Mouse (Mus musculus): ENCODE measurements around the gene Tmem174. TPM values are rescaled to one million over a fixed set of nuclear protein-coding genes. Genes with fewer than 3 reads are reported as not detected.

The Tmem174 gene
- polyA plus RNA-seq, 1 experiment from 2014 or later, result not detected

- H3K36me3 ChIP-seq (ENCODE audit: control insufficient read depth, insufficient read depth, low read length), result no peaks in the 10 kb centered on the region
- ATAC-seq (ENCODE audit: insufficient number of reproducible peaks, insufficient read depth, low FRiP score, low read depth), result no peak
- H3K27me3 ChIP-seq (ENCODE audit: control insufficient read depth, insufficient read depth, low read length), result no peaks in the 10 kb centered on the region
- no peak overlapping the region for H3K9ac ChIP-seq (ENCODE audit: low read length)
- H3K4me1 ChIP-seq (ENCODE audit: control insufficient read depth in 2 of 2, insufficient read depth in 2 of 2, low read length in 2 of 2), result peaks cover 0 to 8% of the 10 kb centered on the region in 2 experiments; a peak in 2 of 4 replicates
- H3K27ac ChIP-seq (replicated peaks in 1 of 2; ENCODE audit: control insufficient read depth in 1 of 2, insufficient read depth in 1 of 2, low read depth in 2 of 2, low read length in 2 of 2), result no peak overlapping the region
- no peaks in the 10 kb centered on the region for H3K9me3 ChIP-seq (ENCODE audit: control insufficient read depth, low read length)
- WGBS, result 61% methylated on average over 9 of the region's 9 CpGs
- no peak overlapping the region for H3K4me3 ChIP-seq (ENCODE audit: control insufficient read depth in 1 of 2, insufficient read depth in 1 of 2, low read depth in 1 of 2, low read length in 2 of 2)
- no peak overlapping the region for H3K4me2 ChIP-seq (ENCODE audit: low read length)
Observed at GRCm38 (mm10) chr13:98632306-98632942, 4.8 kb downstream of the Tmem174 start.

GRCm38 (mm10) chr13:98631105-98631838 is 5.9 kb downstream of the Tmem174 start:
- WGBS, result 39% methylated on average over 20 of the region's 20 CpGs

GRCm38 (mm10) chr13:98626736-98627135 is 10.5 kb downstream of the Tmem174 start:
- no peaks in the 10 kb centered on the region for H3K9me3 ChIP-seq (ENCODE audit: control insufficient read depth, low read length)
- no peak overlapping the region for H3K4me2 ChIP-seq (ENCODE audit: low read length)
- 80% methylated on average over 20 of the region's 20 CpGs for WGBS
- no peaks in the 10 kb centered on the region; a peak in 1 of 4 replicates for H3K4me1 ChIP-seq (ENCODE audit: control insufficient read depth in 2 of 2, insufficient read depth in 2 of 2, low read length in 2 of 2)
- no peaks in the 10 kb centered on the region for H3K36me3 ChIP-seq (ENCODE audit: control insufficient read depth, insufficient read depth, low read length)
- no peaks in the 10 kb centered on the region for H3K27me3 ChIP-seq (ENCODE audit: control insufficient read depth, insufficient read depth, low read length)
- no peak for ATAC-seq (ENCODE audit: insufficient number of reproducible peaks, insufficient read depth, low FRiP score, low read depth)
- H3K27ac ChIP-seq (replicated peaks in 1 of 2; ENCODE audit: control insufficient read depth in 1 of 2, insufficient read depth in 1 of 2, low read depth in 2 of 2, low read length in 2 of 2), result no peak overlapping the region
- no peak overlapping the region for H3K4me3 ChIP-seq (ENCODE audit: control insufficient read depth in 1 of 2, insufficient read depth in 1 of 2, low read depth in 1 of 2, low read length in 2 of 2)
- H3K9ac ChIP-seq (ENCODE audit: low read length), result no peak overlapping the region

More at GRCm38 (mm10) chr13:98631105-98631838, 5.9 kb downstream of the Tmem174 start:
- no peak for ATAC-seq (ENCODE audit: insufficient number of reproducible peaks, insufficient read depth, low FRiP score, low read depth)
- no peak overlapping the region for H3K27ac ChIP-seq (replicated peaks in 1 of 2; ENCODE audit: control insufficient read depth in 1 of 2, insufficient read depth in 1 of 2, low read depth in 2 of 2, low read length in 2 of 2)
- H3K36me3 ChIP-seq (ENCODE audit: control insufficient read depth, insufficient read depth, low read length), result no peaks in the 10 kb centered on the region
- H3K27me3 ChIP-seq (ENCODE audit: control insufficient read depth, insufficient read depth, low read length), result no peaks in the 10 kb centered on the region
- H3K9ac ChIP-seq (ENCODE audit: low read length), result no peak overlapping the region
- H3K9me3 ChIP-seq (ENCODE audit: control insufficient read depth, low read length), result no peaks in the 10 kb centered on the region
- H3K4me3 ChIP-seq (ENCODE audit: control insufficient read depth in 1 of 2, insufficient read depth in 1 of 2, low read depth in 1 of 2, low read length in 2 of 2), result no peak overlapping the region
- no peak overlapping the region for H3K4me2 ChIP-seq (ENCODE audit: low read length)
- H3K4me1 ChIP-seq (ENCODE audit: control insufficient read depth in 2 of 2, insufficient read depth in 2 of 2, low read length in 2 of 2), result peaks cover 0 to 8% of the 10 kb centered on the region in 2 experiments; a peak in 2 of 4 replicates

GRCm38 (mm10) chr13:98624506-98624905 is 12.7 kb downstream of the Tmem174 start:
- Histone ChIP-seq H3K4me2 (ENCODE audit: low read length) (no peak overlapping the region), H3K9me3 (ENCODE audit: control insufficient read depth, low read length) (no peaks in the 10 kb centered on the region), H3K4me3 (ENCODE audit: control insufficient read depth in 1 of 2, insufficient read depth in 1 of 2, low read depth in 1 of 2, low read length in 2 of 2) (no peak overlapping the region), H3K27me3 (ENCODE audit: control insufficient read depth, insufficient read depth, low read length) (no peaks in the 10 kb centered on the region), H3K27ac (replicated peaks in 1 of 2; ENCODE audit: control insufficient read depth in 1 of 2, insufficient read depth in 1 of 2, low read depth in 2 of 2, low read length in 2 of 2) (no peak overlapping the region), H3K4me1 (ENCODE audit: control insufficient read depth in 2 of 2, insufficient read depth in 2 of 2, low read length in 2 of 2) (no peaks in the 10 kb centered on the region; a peak in 1 of 4 replicates), H3K9ac (ENCODE audit: low read length) (no peak overlapping the region), H3K36me3 (ENCODE audit: control insufficient read depth, insufficient read depth, low read length) (no peaks in the 10 kb centered on the region)
- WGBS, result 87% methylated on average over 10 of the region's 10 CpGs
- ATAC-seq (ENCODE audit: insufficient number of reproducible peaks, insufficient read depth, low FRiP score, low read depth), result no peak

- WGBS, result 24% methylated on average over 8 of the region's 8 CpGs
- no peaks in the 10 kb centered on the region; a peak in 1 of 4 replicates for H3K4me1 ChIP-seq (ENCODE audit: control insufficient read depth in 2 of 2, insufficient read depth in 2 of 2, low read length in 2 of 2)
- no peaks in the 10 kb centered on the region for H3K9me3 ChIP-seq (ENCODE audit: control insufficient read depth, low read length)
- no peak for ATAC-seq (ENCODE audit: insufficient number of reproducible peaks, insufficient read depth, low FRiP score, low read depth)
- no peak overlapping the region for H3K9ac ChIP-seq (ENCODE audit: low read length)
- H3K4me3 ChIP-seq (ENCODE audit: control insufficient read depth in 1 of 2, insufficient read depth in 1 of 2, low read depth in 1 of 2, low read length in 2 of 2), result no peak overlapping the region
- no peaks in the 10 kb centered on the region for H3K27me3 ChIP-seq (ENCODE audit: control insufficient read depth, insufficient read depth, low read length)
- H3K27ac ChIP-seq (replicated peaks in 1 of 2; ENCODE audit: control insufficient read depth in 1 of 2, insufficient read depth in 1 of 2, low read depth in 2 of 2, low read length in 2 of 2), result no peak overlapping the region
- H3K36me3 ChIP-seq (ENCODE audit: control insufficient read depth, insufficient read depth, low read length), result no peaks in the 10 kb centered on the region
- no peak overlapping the region for H3K4me2 ChIP-seq (ENCODE audit: low read length)
Observed at GRCm38 (mm10) chr13:98622881-98623549, 14.2 kb downstream of the Tmem174 start.

- 71% methylated on average over 17 of the region's 17 CpGs for WGBS
- H3K36me3 ChIP-seq (ENCODE audit: control insufficient read depth, insufficient read depth, low read length), result no peaks in the 10 kb centered on the region
- H3K4me2 ChIP-seq (ENCODE audit: low read length), result no peak overlapping the region
- no peak overlapping the region for H3K9ac ChIP-seq (ENCODE audit: low read length)
- H3K4me3 ChIP-seq (ENCODE audit: control insufficient read depth in 1 of 2, insufficient read depth in 1 of 2, low read depth in 1 of 2, low read length in 2 of 2), result no peak overlapping the region
- no peak overlapping the region for H3K27ac ChIP-seq (replicated peaks in 1 of 2; ENCODE audit: control insufficient read depth in 1 of 2, insufficient read depth in 1 of 2, low read depth in 2 of 2, low read length in 2 of 2)
- no peaks in the 10 kb centered on the region for H3K27me3 ChIP-seq (ENCODE audit: control insufficient read depth, insufficient read depth, low read length)
- no peaks in the 10 kb centered on the region for H3K4me1 ChIP-seq (ENCODE audit: control insufficient read depth in 2 of 2, insufficient read depth in 2 of 2, low read length in 2 of 2)
- H3K9me3 ChIP-seq (ENCODE audit: control insufficient read depth, low read length), result peaks cover 7% of the 10 kb centered on the region; the same call in 1 of the 2 replicates
- ATAC-seq (ENCODE audit: insufficient number of reproducible peaks, insufficient read depth, low FRiP score, low read depth), result no peak
Observed at GRCm38 (mm10) chr13:98617429-98618067, 19.7 kb downstream of the Tmem174 start.

GRCm38 (mm10) chr13:98607885-98608477 is 29.2 kb downstream of the Tmem174 start:
- Histone ChIP-seq H3K4me2 (ENCODE audit: low read length) (no peak overlapping the region), H3K4me1 (ENCODE audit: control insufficient read depth in 2 of 2, insufficient read depth in 2 of 2, low read length in 2 of 2) (no peaks in the 10 kb centered on the region), H3K4me3 (ENCODE audit: control insufficient read depth in 1 of 2, insufficient read depth in 1 of 2, low read depth in 1 of 2, low read length in 2 of 2) (no peak overlapping the region), H3K36me3 (ENCODE audit: control insufficient read depth, insufficient read depth, low read length) (no peaks in the 10 kb centered on the region), H3K9ac (ENCODE audit: low read length) (no peak overlapping the region), H3K9me3 (ENCODE audit: control insufficient read depth, low read length) (peaks cover 2% of the 10 kb centered on the region; the same call in 1 of the 2 replicates), H3K27me3 (ENCODE audit: control insufficient read depth, insufficient read depth, low read length) (no peaks in the 10 kb centered on the region), H3K27ac (replicated peaks in 1 of 2; ENCODE audit: control insufficient read depth in 1 of 2, insufficient read depth in 1 of 2, low read depth in 2 of 2, low read length in 2 of 2) (no peak overlapping the region)
- 68% methylated on average over 9 of the region's 9 CpGs for WGBS
- ATAC-seq (ENCODE audit: insufficient number of reproducible peaks, insufficient read depth, low FRiP score, low read depth), result no peak
